Mouse (Mus musculus) olfactory bulb, adult 2 months (tissue): ENCODE data around the gene Oxtr.

ENCODE experiments used
- CTCF ChIP-seq: fragments of 200-500 bp; IDR thresholded peaks from 2 replicates; pipeline ENCODE4 v1.5.1; 2012; ENCODE audit warnings: low read depth, mild to moderate bottlenecking, low read length, moderate library complexity; ENCODE audit not compliant: insufficient read depth
- POLR2A ChIP-seq: fragments of 200-500 bp; IDR thresholded peaks from 2 replicates; pipeline ENCODE4 v1.6.1; 2012; ENCODE audit warnings: mild to moderate bottlenecking, low read depth, low read length, moderate library complexity; ENCODE audit not compliant: insufficient read depth

DNA sequence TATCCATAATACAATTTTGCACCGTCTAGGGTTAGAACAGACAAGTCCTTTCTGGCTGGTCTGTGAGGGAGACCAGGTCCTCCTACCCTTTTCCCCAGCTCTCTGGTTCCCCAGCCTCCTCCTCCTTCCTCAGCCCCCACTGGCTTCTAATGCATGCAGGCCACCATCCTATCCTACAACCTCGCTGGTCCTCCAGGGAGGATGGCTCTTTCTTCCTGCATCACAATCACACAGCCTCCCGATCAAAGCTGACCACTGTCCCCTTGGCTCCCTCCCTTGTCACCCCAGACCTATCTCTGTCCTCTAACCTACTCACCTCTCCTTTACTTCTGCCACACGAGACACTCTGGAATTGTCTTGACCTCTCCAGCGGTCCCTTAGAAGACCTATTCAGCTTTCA lies 1.8 kb downstream of the Oxtr start:
- TF ChIP-seq CTCF (no peak), POLR2A (no peak)
